Mouse (Mus musculus) heart, adult 2 months (tissue): ENCODE measurements at regions not wholly inside any gene's neighbourhood (a gene's known extent, or its start where the extent isn't known, plus 50 kb on each side); places are given as distances from the start of the nearest gene placed in this dataset.

Experiments
- EP300 ChIP-seq: fragments of 200-500 bp; IDR thresholded peaks from 2 replicates; pipeline ENCODE4 v1.6.1; 2011; ENCODE audit warnings: low read depth, low read length, control low read depth; ENCODE audit not compliant: insufficient read depth
- POLR2A ChIP-seq: fragments of 200-500 bp; IDR thresholded peaks from 2 replicates; pipeline ENCODE4 v1.6.1; 2011; ENCODE audit warnings: mild to moderate bottlenecking, low read depth, low read length, control low read depth; ENCODE audit not compliant: insufficient read depth

DNA sequence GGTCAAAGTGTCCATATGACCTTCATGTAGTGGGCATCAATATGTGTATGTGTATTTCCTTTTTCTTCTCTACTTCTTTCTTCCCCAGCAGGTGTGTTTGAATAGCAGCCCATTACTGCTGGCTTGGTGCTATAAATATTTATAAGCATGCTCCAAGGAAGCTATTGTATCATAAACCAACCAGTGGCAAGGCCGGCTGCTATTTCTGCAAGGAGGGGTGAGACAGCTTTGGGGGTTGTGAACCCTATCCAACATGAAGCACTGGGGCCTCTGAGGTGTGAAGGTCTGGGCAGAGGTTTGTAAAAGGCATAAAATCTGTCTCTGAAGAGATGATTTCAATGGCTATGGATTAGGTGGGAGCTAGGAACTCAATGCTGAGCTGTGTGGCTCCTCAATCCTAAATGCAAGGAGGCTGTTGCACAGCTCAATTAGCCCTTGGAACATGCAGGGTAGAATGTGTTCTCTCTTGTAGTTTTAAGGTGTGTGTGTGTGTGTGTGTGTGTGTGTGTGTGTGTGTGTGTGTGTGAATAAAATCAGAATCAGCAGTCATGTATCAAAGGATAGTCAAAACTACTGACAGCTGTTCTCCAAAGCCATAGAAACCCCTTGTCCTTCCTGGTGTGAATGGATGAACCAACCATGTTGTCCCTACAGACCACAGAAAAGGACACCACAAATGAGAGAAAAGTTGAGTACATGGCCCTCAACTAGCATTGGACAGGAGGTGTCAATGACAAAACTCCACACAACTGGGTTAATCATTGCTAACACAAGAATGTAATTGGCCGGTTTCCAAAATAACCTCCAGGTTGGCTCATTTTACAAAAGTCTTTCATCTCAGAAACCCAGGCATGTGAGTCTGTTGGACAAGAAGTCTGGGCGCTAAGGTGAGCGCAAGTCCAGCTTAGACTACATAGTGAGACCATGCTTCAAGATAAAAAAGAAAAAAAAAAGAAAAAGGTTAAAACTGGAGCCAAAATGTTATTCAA lies 809.0 kb downstream of the Ntrk3 start:
- no peak for TF ChIP-seq EP300
- no peak for TF ChIP-seq POLR2A
